Mouse (Mus musculus): Measurements from ENCODE around the gene Foxq1. TPM values are rescaled to one million over a fixed set of nuclear protein-coding genes. Genes with fewer than 3 reads are reported as not detected.

Gene Foxq1
- polyA plus RNA-seq (2015; fragmentation: Illumina TruSeq; extraction: RNeasy Lipid Tissue Mini Kit (QIAGEN cat#74804); ENCODE audit: insufficient read depth, low replicate concordance) = 0.07 TPM

DNA sequence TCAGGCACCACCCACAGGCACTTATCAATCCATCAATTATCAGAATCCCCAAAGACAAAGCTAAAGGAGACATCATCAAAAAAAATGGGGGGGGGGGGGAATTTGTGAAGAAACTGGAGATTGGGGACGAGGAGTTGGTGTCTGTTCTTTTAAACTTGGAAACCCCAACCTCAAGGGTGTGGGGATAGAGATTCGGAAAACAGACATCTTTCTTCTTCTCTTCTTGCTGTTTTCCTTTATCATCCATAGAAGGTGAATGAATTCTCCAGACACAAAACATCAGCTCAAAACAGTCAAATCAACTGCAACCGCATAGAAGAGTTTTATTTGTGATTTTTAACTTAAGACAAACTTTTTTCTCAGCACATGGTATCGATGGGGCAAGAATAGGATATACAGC, at the start of gene Foxq1:
Gene Foxq1 (plus strand): TSS at position 301 of the 400 bp plus-strand sequence.

DNA sequence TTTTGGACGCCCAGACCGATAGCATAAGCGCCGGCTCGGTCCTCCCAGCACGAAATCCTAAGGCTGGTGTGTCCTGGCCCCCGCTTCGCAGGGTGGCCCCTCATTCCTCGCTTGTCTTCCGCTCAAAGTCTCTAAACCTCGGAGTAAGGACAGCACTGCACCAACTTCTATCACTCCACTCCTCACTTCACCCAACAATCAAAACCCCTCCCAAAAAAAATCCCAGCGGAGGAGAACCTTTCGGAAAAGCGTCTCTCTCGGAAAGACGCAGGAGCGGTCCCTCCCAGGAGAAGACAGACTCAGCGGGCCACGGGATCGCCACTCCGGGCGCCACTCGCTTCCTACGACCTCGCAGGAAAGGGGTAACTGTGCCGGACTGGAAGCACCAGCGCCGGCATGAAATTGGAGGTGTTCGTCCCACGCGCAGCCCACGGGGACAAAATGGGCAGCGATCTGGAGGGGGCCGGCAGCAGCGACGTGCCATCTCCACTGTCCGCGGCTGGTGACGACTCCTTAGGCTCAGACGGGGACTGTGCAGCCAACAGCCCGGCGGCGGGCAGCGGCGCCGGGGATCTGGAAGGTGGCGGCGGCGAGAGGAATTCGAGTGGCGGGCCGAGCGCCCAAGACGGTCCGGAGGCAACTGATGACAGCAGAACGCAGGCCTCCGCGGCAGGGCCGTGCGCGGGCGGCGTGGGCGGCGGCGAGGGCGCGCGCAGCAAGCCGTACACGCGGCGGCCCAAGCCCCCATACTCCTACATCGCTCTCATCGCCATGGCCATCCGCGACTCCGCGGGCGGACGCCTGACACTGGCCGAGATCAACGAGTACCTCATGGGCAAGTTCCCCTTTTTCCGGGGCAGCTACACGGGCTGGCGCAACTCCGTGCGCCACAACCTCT, 2.8 kb downstream of the Foxq1 start, which contains the start of gene A530084C06Rik:
Gene A530084C06Rik (minus strand): TSS at position 813 of the 898 bp plus-strand sequence.

Other genes with a start within 250 kb of the Foxq1 start
- not detected for gene A530084C06Rik, start 3.2 kb downstream of the Foxq1 start, polyA plus RNA-seq (2015; fragmentation: Illumina TruSeq; extraction: RNeasy Lipid Tissue Mini Kit (QIAGEN cat#74804); ENCODE audit: insufficient read depth, low replicate concordance)
- gene Foxf2, start 69.7 kb downstream of the Foxq1 start, polyA plus RNA-seq (2015; fragmentation: Illumina TruSeq; extraction: RNeasy Lipid Tissue Mini Kit (QIAGEN cat#74804); ENCODE audit: insufficient read depth, low replicate concordance) = not detected

Measured in spleen, adult 10 weeks (tissue).